Mouse (Mus musculus) CH12.LX (cell line): Measurements from ENCODE around the gene Tiam1.

ENCODE experiments used
- CHD1 ChIP-seq: IDR thresholded peaks from 2 replicates; pipeline ENCODE4 v1.6.1; 2012; ENCODE audit warnings: low read depth, low read length, improper control_type of control experiment, inconsistent platforms
- CHD2 ChIP-seq: IDR thresholded peaks from 2 replicates; pipeline ENCODE4 v1.6.1; 2011; ENCODE audit warnings: low read length, improper control_type of control experiment
- CTCF ChIP-seq, 2 experiments: IDR thresholded peaks in 1 of 2; conservative IDR thresholded peaks in 1 of 2; 2 replicates each; pipeline ENCODE4 v1.5.1; 2011 to 2012; ENCODE audit warnings: low read depth in 2 of 2, low read length in 2 of 2, improper control_type of control experiment in 1 of 2, inconsistent platforms in 1 of 2, mild to moderate bottlenecking in 1 of 2, moderate library complexity in 1 of 2
- JUN ChIP-seq: IDR thresholded peaks from 2 replicates; pipeline ENCODE4 v1.6.1; 2011; ENCODE audit warnings: low read depth, mild to moderate bottlenecking, low read length, improper control_type of control experiment, moderate library complexity; ENCODE audit not compliant: insufficient read depth
- KAT2A ChIP-seq: IDR thresholded peaks from 2 replicates; pipeline ENCODE4 v1.6.1; 2012; ENCODE audit warnings: low read length, improper control_type of control experiment, inconsistent platforms; ENCODE audit not compliant: insufficient replicate concordance
- MAFK ChIP-seq: IDR thresholded peaks from 2 replicates; pipeline ENCODE4 v1.6.1; 2011; ENCODE audit warnings: low read length, improper control_type of control experiment; ENCODE audit not compliant: insufficient replicate concordance
- MAX ChIP-seq: IDR thresholded peaks from 2 replicates; pipeline ENCODE4 v1.6.1; 2011; ENCODE audit warnings: low read length, improper control_type of control experiment
- MYC ChIP-seq: IDR thresholded peaks from 2 replicates; pipeline ENCODE4 v1.6.1; 2011; ENCODE audit warnings: low read depth, mild to moderate bottlenecking, improper control_type of control experiment, low read length
- POLR2A ChIP-seq: IDR thresholded peaks from 2 replicates; pipeline ENCODE4 v1.6.1; 2011; ENCODE audit warnings: low read depth, mild to moderate bottlenecking, improper control_type of control experiment, low read length
- SIN3A ChIP-seq: IDR thresholded peaks from 2 replicates; pipeline ENCODE4 v1.6.1; 2012; ENCODE audit warnings: low read length, improper control_type of control experiment, inconsistent platforms

DNA sequence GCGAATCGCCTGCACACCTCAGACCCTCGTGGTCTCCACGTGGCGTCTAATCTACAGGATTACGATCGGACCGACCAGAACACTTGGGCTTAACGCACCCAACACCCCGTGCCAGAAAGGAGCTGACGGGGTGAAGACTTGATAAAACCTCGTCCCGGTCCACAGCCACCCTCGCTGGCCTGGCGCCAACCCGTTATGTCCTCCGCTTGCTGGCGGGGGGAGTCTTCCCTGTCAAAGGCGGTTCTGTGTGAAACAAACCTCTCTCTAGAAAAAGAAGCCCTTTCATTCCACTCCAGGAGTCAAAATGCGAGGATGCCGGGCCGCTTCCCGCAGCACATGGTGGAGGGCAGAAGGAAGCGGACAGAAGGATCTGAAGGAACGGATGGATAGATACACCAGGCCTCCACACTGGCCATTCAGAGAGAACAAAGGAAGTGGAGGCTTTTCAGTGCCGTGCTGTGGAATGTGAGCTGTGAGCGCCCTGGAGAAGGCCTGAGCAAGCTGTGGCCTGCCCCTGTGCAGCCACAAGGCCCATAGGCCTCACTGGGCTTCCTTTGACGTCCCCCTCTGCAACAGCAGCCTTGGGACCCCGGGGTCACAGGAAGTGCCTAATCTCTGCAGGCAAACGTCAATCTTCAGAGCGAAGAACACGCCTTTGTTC lies 131.9 kb downstream of the Tiam1 start:
- TF ChIP-seq CTCF (conservative IDR thresholded peaks at IDR 0.05 in 1 of 2, IDR thresholded peaks at IDR 0.05 in 1 of 2; ENCODE audit: low read depth in 2 of 2, low read length in 2 of 2) (no peak), MYC (no peak), SIN3A (no peak), KAT2A (no peak), JUN (no peak), CHD2 (no peak), MAFK (no peak), CHD1 (no peak), POLR2A (no peak), MAX (no peak)
